Mouse (Mus musculus) spleen, adult 2 months (tissue): ENCODE measurements around the gene Scml4. TPM values are rescaled to one million over a fixed set of nuclear protein-coding genes. Genes with fewer than 3 reads are reported as not detected.

Experiments used
- DNase-seq, 2 experiments: peaks; one replicate each; pipeline versions ENCODE4 v3.0.0 to v3.0.0-alpha.2; 2012 to 2021; ENCODE audit warnings: low spot score in 2 of 2, low read depth in 1 of 2
- H3K27ac ChIP-seq: fragments of 200-500 bp; 2 replicates; pipeline ENCODE4 v1.5.1; 2012; ENCODE audit warnings: low read length, inconsistent platforms; ENCODE audit not compliant: insufficient read depth
- H3K27me3 ChIP-seq: fragments of 200-500 bp; 2 replicates; pipeline ENCODE4 v1.6.1; 2012; ENCODE audit warnings: mild to moderate bottlenecking, moderate library complexity, low read length, inconsistent platforms; ENCODE audit not compliant: control insufficient read depth, insufficient read depth
- H3K36me3 ChIP-seq: fragments of 200-500 bp; 2 replicates; pipeline ENCODE4 v1.6.1; 2012; ENCODE audit warnings: mild to moderate bottlenecking, low read length, inconsistent platforms; ENCODE audit not compliant: control insufficient read depth, insufficient read depth
- H3K4me1 ChIP-seq: fragments of 200-500 bp; 2 replicates; pipeline ENCODE4 v1.6.1; 2011; ENCODE audit warnings: inconsistent platforms; ENCODE audit not compliant: control insufficient read depth, insufficient read depth, insufficient read length
- H3K4me3 ChIP-seq: fragments of 200-500 bp; 2 replicates; pipeline ENCODE4 v1.5.1; 2011; ENCODE audit warnings: mild to moderate bottlenecking, inconsistent platforms; ENCODE audit not compliant: insufficient read depth, insufficient read length; ENCODE audit errors: extremely low read depth
- CTCF ChIP-seq: fragments of 200-500 bp; IDR thresholded peaks from 2 replicates; pipeline ENCODE4 v1.5.1; 2011; ENCODE audit warnings: mild to moderate bottlenecking, inconsistent platforms; ENCODE audit not compliant: insufficient read depth, insufficient read length, insufficient replicate concordance; ENCODE audit errors: extremely low read depth
- POLR2A ChIP-seq: fragments of 200-500 bp; IDR thresholded peaks from 2 replicates; pipeline ENCODE4 v1.6.1; 2011; ENCODE audit warnings: low read depth, low read length, inconsistent platforms
- WGBS: fragments of 180-500 bp; shearing (Covaris S2); methylation state at CpG from one replicate; pipeline ENCODE4 v1.1.7; 2018; 5-methylcytosine and 5-hydroxymethylcytosine counted together
- polyA plus RNA-seq: library from polyadenylated mRNA; depleted of rRNA; stranded (reverse); fragments of >200 nt; gene quantifications from 2 replicates; pipeline ENCODE4 v1.2.3, GENCODE M21; 2012

The Scml4 gene
- polyA plus RNA-seq, 1 experiment, result 24.6 TPM

GRCm38 (mm10) chr10:42910567-42910966 lies 50.4 kb downstream of the Scml4 start:
- peaks cover 6% of the 10 kb centered on the region; the same call in 1 of the 2 replicates for H3K36me3 ChIP-seq
- TF ChIP-seq CTCF (no peak), POLR2A (no peak)
- no peak overlapping the region for H3K4me3 ChIP-seq
- peaks cover 5% of the 10 kb centered on the region; the same call in 1 of the 2 replicates for H3K4me1 ChIP-seq
- no peak for DNase-seq
- H3K27me3 ChIP-seq, result no peaks in the 10 kb centered on the region
- H3K27ac ChIP-seq, result no peak overlapping the region
- 83% methylated on average over 4 of the region's 4 CpGs for WGBS

DNA sequence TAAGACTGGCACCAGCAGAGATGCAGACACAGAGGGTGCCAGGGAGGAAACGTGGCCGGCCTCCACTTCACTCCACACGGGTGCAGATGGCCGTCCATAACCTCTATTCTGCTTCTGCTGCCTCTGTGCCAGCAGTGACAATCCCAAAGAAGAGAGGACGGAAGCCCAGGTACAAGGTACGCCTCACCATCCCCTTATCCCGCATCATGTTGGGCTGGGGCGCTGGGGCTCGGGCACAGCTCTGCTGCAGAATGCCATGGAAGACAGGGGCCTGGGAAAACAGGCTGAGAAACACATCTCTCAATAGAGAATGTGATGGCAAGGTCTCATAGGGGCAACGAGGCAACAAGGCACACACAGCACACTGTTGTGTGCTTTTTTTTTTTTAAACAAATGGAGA lies 51.9 kb downstream of the Scml4 start:
- WGBS, result 89% methylated on average over 10 of the region's 10 CpGs
- H3K36me3 ChIP-seq, result peaks cover 6% of the 10 kb centered on the region; the same call in 1 of the 2 replicates
- no peak overlapping the region for H3K4me3 ChIP-seq
- peaks cover 5% of the 10 kb centered on the region; the same call in 1 of the 2 replicates for H3K4me1 ChIP-seq
- TF ChIP-seq CTCF (no peak), POLR2A (no peak)
- no peaks in the 10 kb centered on the region for H3K27me3 ChIP-seq
- no peak for DNase-seq
- H3K27ac ChIP-seq, result no peak overlapping the region

GRCm38 (mm10) chr10:42913196-42913595 lies 53.0 kb downstream of the Scml4 start:
- no peak overlapping the region for H3K4me3 ChIP-seq
- no peak for DNase-seq
- H3K27ac ChIP-seq, result no peak overlapping the region
- no peaks in the 10 kb centered on the region for H3K27me3 ChIP-seq
- 77% methylated on average over 4 of the region's 4 CpGs for WGBS
- TF ChIP-seq CTCF (no peak), POLR2A (no peak)
- H3K36me3 ChIP-seq, result peaks cover 6% of the 10 kb centered on the region; the same call in 1 of the 2 replicates
- peaks cover 5% of the 10 kb centered on the region; the same call in 1 of the 2 replicates for H3K4me1 ChIP-seq

DNA sequence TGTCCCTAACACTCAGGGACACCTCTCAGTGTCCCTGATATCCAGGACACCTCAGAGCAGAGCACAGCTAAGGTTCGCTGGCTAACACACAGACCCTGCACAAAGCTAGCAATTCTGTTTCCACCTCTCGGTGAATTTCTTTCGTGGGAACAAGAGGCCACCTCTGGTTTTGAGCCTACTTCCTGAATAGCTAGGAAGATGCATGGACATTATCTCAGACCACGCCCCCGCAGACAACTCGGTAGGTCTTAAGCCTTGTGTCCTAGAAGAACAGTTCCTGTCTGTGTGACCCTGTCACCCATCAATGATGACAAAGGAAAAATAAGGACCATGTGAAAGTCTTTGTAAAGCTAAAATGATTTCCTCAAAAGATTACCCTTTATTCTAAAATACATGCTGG lies 54.0 kb downstream of the Scml4 start:
- WGBS, result 52% methylated on average over 6 of the region's 6 CpGs
- Histone ChIP-seq H3K4me1 (peaks cover 3% of the 10 kb centered on the region; the same call in 1 of the 2 replicates), H3K27ac (no peak overlapping the region), H3K27me3 (no peaks in the 10 kb centered on the region), H3K4me3 (no peak overlapping the region), H3K36me3 (peaks cover 6% of the 10 kb centered on the region; the same call in 1 of the 2 replicates)
- no peak for DNase-seq
- no peak for TF ChIP-seq POLR2A
- no peak for TF ChIP-seq CTCF

DNA sequence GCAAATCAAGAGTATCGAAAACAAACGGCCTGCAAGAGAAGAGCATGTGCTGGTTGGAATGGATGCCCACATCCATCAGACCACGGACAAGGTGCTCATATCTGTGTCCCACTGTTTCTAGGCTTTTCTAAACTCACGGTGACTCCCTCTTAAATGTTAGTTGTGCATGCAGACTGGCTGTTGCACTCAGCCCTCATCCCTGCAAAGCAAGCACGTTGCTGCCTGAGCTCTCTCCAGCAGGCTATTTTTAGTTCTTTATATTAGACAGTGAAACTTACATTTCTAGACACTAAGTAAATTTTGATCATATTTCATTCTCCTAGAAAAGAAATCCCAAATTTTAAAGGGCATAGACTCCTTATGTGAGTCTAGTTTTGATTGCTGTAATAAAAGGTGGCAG lies 57.2 kb downstream of the Scml4 start:
- Histone ChIP-seq H3K4me3 (no peak overlapping the region), H3K4me1 (no peaks in the 10 kb centered on the region), H3K27ac (no peak overlapping the region), H3K27me3 (no peaks in the 10 kb centered on the region), H3K36me3 (peaks cover 3% of the 10 kb centered on the region)
- no peak for DNase-seq
- 75% methylated on average over 5 of the region's 5 CpGs for WGBS
- TF ChIP-seq CTCF (no peak), POLR2A (no peak)

DNA sequence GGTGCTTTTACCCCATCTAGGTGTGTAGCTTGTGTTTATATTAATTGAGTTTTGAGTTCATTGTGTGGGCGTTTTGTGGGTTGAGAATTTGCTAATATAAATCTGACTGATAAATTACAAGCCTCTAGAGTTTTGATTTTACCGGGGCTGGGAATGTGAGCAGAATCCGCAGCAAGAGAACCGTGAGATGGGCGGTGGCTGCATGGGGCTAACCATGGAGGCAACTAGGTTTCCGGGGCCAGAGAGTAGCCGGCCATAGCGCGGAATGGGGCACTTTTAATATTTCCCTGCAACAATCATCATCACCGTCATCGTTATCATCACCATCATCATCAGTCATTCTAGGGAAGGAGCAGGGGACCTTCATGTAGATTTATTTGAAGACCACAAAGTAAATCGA lies 59.6 kb downstream of the Scml4 start:
- Histone ChIP-seq H3K27me3 (no peaks in the 10 kb centered on the region), H3K4me3 (no peak overlapping the region), H3K36me3 (peaks cover 10% of the 10 kb centered on the region), H3K4me1 (no peaks in the 10 kb centered on the region), H3K27ac (no peak overlapping the region)
- DNase-seq, result no peak
- WGBS, result 92% methylated on average over 12 of the region's 12 CpGs
- TF ChIP-seq CTCF (no peak), POLR2A (no peak)

GRCm38 (mm10) chr10:42925103-42925866 lies 65.1 kb downstream of the Scml4 start:
- DNase-seq, result no peak
- WGBS, result 92% methylated on average over 22 of the region's 22 CpGs
- H3K36me3 ChIP-seq, result peaks cover 22% of the 10 kb centered on the region
- no peak overlapping the region for H3K4me3 ChIP-seq
- no peak for TF ChIP-seq CTCF
- TF ChIP-seq POLR2A, result no peak
- H3K27ac ChIP-seq, result no peak overlapping the region
- no peaks in the 10 kb centered on the region for H3K27me3 ChIP-seq
- H3K4me1 ChIP-seq, result no peaks in the 10 kb centered on the region
